Mouse (Mus musculus) heart, postnatal 36 days (tissue): ENCODE results near the gene Sat2. TPM values are rescaled to one million over a fixed set of nuclear protein-coding genes. Genes with fewer than 3 reads are reported as not detected.
"Not testable (repeated sequence)": the region's sequence is repeated elsewhere in the genome, so short reads cannot be mapped to it uniquely, and the experiment has no call there.

ENCODE experiments used
- DNase-seq, 2 experiments: peaks; one replicate each; pipeline ENCODE4 v3.0.0; 2021 to 2022
- intact Hi-C: fragments of 180-260 bp; cut with DNase I; formaldehyde crosslinking; loops from one replicate; pipeline ENCODE4 v1.15.1; 2025
- total RNA-seq, 2 experiments: library from RNA; stranded (reverse); gene quantifications; 2 replicates each; pipeline ENCODE4 v1.2.3; 2021

The Sat2 gene
- total RNA-seq, 2 experiments from 2014 or later = 3.7 to 4.1 TPM

GRCm38 (mm10) chr11:69599436-69599835 lies 22.4 kb upstream of the Sat2 start:
- DNase-seq = no peak
- intact Hi-C loops = no loop called here

- peak in 1 of 2 experiments; percentile 52 for DNase-seq
- intact Hi-C loops = loop anchor here (2.0 kb wide), 1 partner anchor 17 kb away; no protein-coding TSS in a partner anchor
Measured at GRCm38 (mm10) chr11:69600098-69600497, 21.7 kb upstream of the Sat2 start.

GRCm38 (mm10) chr11:69601768-69602167 lies 20.1 kb upstream of the Sat2 start:
- intact Hi-C loops = loop anchor here (2.0 kb wide), 1 partner anchor 19 kb away; no protein-coding TSS in a partner anchor
- DNase-seq = no peak

- intact Hi-C loops = no loop called here
Measured at GRCm38 (mm10) chr11:69603516-69603915, 18.3 kb upstream of the Sat2 start.

GRCm38 (mm10) chr11:69604347-69604746 lies 17.5 kb upstream of the Sat2 start:
- intact Hi-C loops = no loop called here
- no peak for DNase-seq

More at GRCm38 (mm10) chr11:69603516-69603915, 18.3 kb upstream of the Sat2 start:
- DNase-seq = no peak

GRCm38 (mm10) chr11:69604795-69605664 lies 16.8 kb upstream of the Sat2 start:
- intact Hi-C loops = no loop called here

GRCm38 (mm10) chr11:69605726-69606490 lies 15.9 kb upstream of the Sat2 start, which contains the start of gene Atp1b2:
TSS of gene Atp1b2 (minus strand) at chr11:69605942.
- DNase-seq = peak; percentile 69 to 73
- intact Hi-C loops = no loop called here

More at GRCm38 (mm10) chr11:69604795-69605664, 16.8 kb upstream of the Sat2 start:
- no peak for DNase-seq

GRCm38 (mm10) chr11:69606491-69606795 lies 15.4 kb upstream of the Sat2 start:
- intact Hi-C loops = no loop called here
- DNase-seq = no peak

- no peak for DNase-seq
- intact Hi-C loops = no loop called here
Measured at GRCm38 (mm10) chr11:69606832-69607231, 15.0 kb upstream of the Sat2 start.

GRCm38 (mm10) chr11:69608525-69608924 lies 13.3 kb upstream of the Sat2 start:
- no peak for DNase-seq
- intact Hi-C loops = no loop called here

- DNase-seq = no peak
Measured at GRCm38 (mm10) chr11:69609416-69609815, 12.4 kb upstream of the Sat2 start.

GRCm38 (mm10) chr11:69610899-69611298 lies 10.9 kb upstream of the Sat2 start:
- no peak for DNase-seq
- intact Hi-C loops = no loop called here

More at GRCm38 (mm10) chr11:69609416-69609815, 12.4 kb upstream of the Sat2 start:
- intact Hi-C loops = no loop called here

- peak; percentile 88 to 91 for DNase-seq
- intact Hi-C loops = loop anchor here (1.0 to 2.0 kb wide), 2 partner anchors 34 to 67 kb away; no protein-coding TSS in a partner anchor
Measured at GRCm38 (mm10) chr11:69613553-69614256, 8.1 kb upstream of the Sat2 start.

- DNase-seq = not testable (repeated sequence)
- intact Hi-C loops = loop anchor here (1.0 kb wide), 1 partner anchor 35 kb away; no protein-coding TSS in a partner anchor
Measured at GRCm38 (mm10) chr11:69614257-69614588, 7.6 kb upstream of the Sat2 start.

GRCm38 (mm10) chr11:69616781-69617180 lies 5.0 kb upstream of the Sat2 start:
- intact Hi-C loops = no loop called here
- DNase-seq = no peak

- intact Hi-C loops = no loop called here
- no peak for DNase-seq
Measured at GRCm38 (mm10) chr11:69617805-69618204, 4.0 kb upstream of the Sat2 start, which contains the start of gene Shbg. TSS of gene Shbg (minus strand) at chr11:69617905.

- intact Hi-C loops = no loop called here
- no peak for DNase-seq
Measured at GRCm38 (mm10) chr11:69620394-69621081, 1.3 kb upstream of the Sat2 start.

- DNase-seq = no peak
- intact Hi-C loops = no loop called here
Measured at GRCm38 (mm10) chr11:69622406-69622805, 582 bp downstream of the Sat2 start.

GRCm38 (mm10) chr11:69623006-69623405 lies 1.2 kb downstream of the Sat2 start:
- DNase-seq = no peak
- intact Hi-C loops = no loop called here

- DNase-seq, intact Hi-C loops: not testable (repeated sequence)
Measured at GRCm38 (mm10) chr11:69624339-69624738, 2.5 kb downstream of the Sat2 start.
